22 mouse cellular contexts compared by ENCODE assay signal in the genomic region with DNA sequence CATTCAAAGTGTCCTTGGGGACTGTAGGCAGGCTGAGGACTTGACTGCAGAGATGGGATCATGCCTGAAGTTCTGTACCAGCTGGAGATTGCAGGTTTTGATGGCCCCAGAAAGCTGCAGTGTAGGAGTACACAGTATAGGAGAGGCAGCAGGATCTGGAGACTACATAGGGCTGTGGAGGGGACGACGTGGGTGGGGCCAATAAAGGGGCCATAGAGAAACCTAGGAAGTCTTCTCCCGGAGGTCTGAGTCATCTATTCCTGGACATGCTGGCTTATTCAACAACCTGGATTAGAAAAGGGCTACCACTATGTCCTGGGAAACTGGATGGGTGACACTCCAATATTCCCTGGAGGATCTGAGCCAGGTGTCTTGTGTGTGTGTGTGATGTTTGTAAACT. TPM values are rescaled to one million over a fixed set of nuclear protein-coding genes. Genes with fewer than 3 reads are reported as not detected.
DNase-seq lines count a peak whose midpoint lies in the region; ATAC-seq and TF ChIP-seq lines count a peak whose summit lies in the region.
"Had no signal": no experiment of that assay in that cellular context is flagged by ENCODE, and none has a peak within 500 bp of the region (broad histone marks: within the 10 kb centered on the region; RNA-seq: fewer than 3 reads in every experiment).

No protein-coding gene starts in this region.

- no peak for ATAC-seq in limb, embryonic 14.5 days (ENCODE audit: low FRiP score, low read depth)
- no peak for ATAC-seq in midbrain, embryonic 11.5 days (ENCODE audit: low FRiP score)
- no peak for ATAC-seq in midbrain, embryonic 13.5 days
- ATAC-seq: activated CD4-positive, CD25-positive, alpha-beta regulatory T cell, adult 4 months; forebrain, embryonic 14.5 days; forebrain, postnatal 0 days; inflammation-experienced regulatory T-cells, adult 6 months had no signal

- H3K9ac ChIP-seq in limb, embryonic 14.5 days (ENCODE audit: low read depth, low read length, severe bottlenecking): 0 out of 2 replicates have a peak overlapping the region, but pooled peaks have one; percentile 28
- H3K9ac ChIP-seq in midbrain, embryonic 11.5 days (ENCODE audit: low read length): no peak overlapping the region
- no peak overlapping the region for H3K9ac ChIP-seq in midbrain, embryonic 13.5 days (replicated peaks)
- H3K9ac ChIP-seq: embryonic facial prominence, embryonic 12.5 days; embryonic facial prominence, embryonic 15.5 days; forebrain, postnatal 0 days; heart, embryonic 12.5 days; hindbrain, embryonic 14.5 days had no signal

- peaks cover 9% of the 10 kb centered on the region; the same call in 1 of the 2 replicates for H3K4me1 ChIP-seq in limb, embryonic 14.5 days (ENCODE audit: control insufficient read depth, insufficient read depth, low read length)
- H3K4me1 ChIP-seq in limb, embryonic 10.5 days: peaks cover 20% of the 10 kb centered on the region
- H3K4me1 ChIP-seq in midbrain, embryonic 11.5 days (ENCODE audit: control insufficient read depth, insufficient read depth, low read length): peaks cover 5% of the 10 kb centered on the region; the same call in 1 of the 2 replicates
- peaks cover 22% of the 10 kb centered on the region for H3K4me1 ChIP-seq in midbrain, embryonic 13.5 days (replicated peaks)

- H3K4me2 ChIP-seq in limb, embryonic 14.5 days (replicated peaks; ENCODE audit: low read depth, low read length, severe bottlenecking): no peak overlapping the region
- no peak overlapping the region for H3K4me2 ChIP-seq in midbrain, embryonic 11.5 days
- no peak overlapping the region for H3K4me2 ChIP-seq in midbrain, embryonic 13.5 days (replicated peaks)
- H3K4me2 ChIP-seq: embryonic facial prominence, embryonic 12.5 days; embryonic facial prominence, embryonic 15.5 days; heart, embryonic 12.5 days; hindbrain, embryonic 14.5 days had no signal

- no peaks in the 10 kb centered on the region for H3K9me3 ChIP-seq in limb, embryonic 14.5 days (ENCODE audit: control insufficient read depth, low read length)
- H3K9me3 ChIP-seq in limb, embryonic 10.5 days (replicated peaks): no peaks in the 10 kb centered on the region
- no peaks in the 10 kb centered on the region for H3K9me3 ChIP-seq in midbrain, embryonic 11.5 days (ENCODE audit: control insufficient read depth, low read length)
- H3K9me3 ChIP-seq in midbrain, embryonic 13.5 days: no peaks in the 10 kb centered on the region
- H3K9me3 ChIP-seq: embryonic facial prominence, embryonic 12.5 days; embryonic facial prominence, embryonic 15.5 days; heart, embryonic 12.5 days had no signal

- peaks cover 30% of the 10 kb centered on the region for H3K27me3 ChIP-seq in limb, embryonic 14.5 days (ENCODE audit: control insufficient read depth, insufficient read depth, low read length)
- H3K27me3 ChIP-seq in limb, embryonic 10.5 days (ENCODE audit: low read depth, poor library complexity, severe bottlenecking): peaks cover 42% of the 10 kb centered on the region
- peaks cover 28% of the 10 kb centered on the region for H3K27me3 ChIP-seq in midbrain, embryonic 11.5 days (ENCODE audit: control insufficient read depth, insufficient read depth, low read length)
- H3K27me3 ChIP-seq in midbrain, embryonic 13.5 days: peaks cover 35% of the 10 kb centered on the region

- peak; percentile 64 for DNase-seq in cerebellum, adult 11-12 months
- no peak for DNase-seq in cerebellum, postnatal 10 days
- no peak for DNase-seq in limb, embryonic 14.5 days (ENCODE audit: low spot score)
- DNase-seq in limb, embryonic 10.5 days (ENCODE audit: low spot score): no peak
- DNase-seq in midbrain, embryonic 11.5 days (ENCODE audit: low spot score, missing footprints): peak; percentile 72
- DNase-seq: adrenal gland, adult 8-10 months; forebrain, postnatal 0 days; gastrocnemius, adult 2 months; gastrocnemius, postnatal 14 days; heart, adult 18-20 months; heart, postnatal 14 days; heart, postnatal 4 days had no signal

- H3K36me3 ChIP-seq in limb, embryonic 14.5 days (ENCODE audit: control insufficient read depth, insufficient read depth, low read length): peaks cover 28% of the 10 kb centered on the region
- peaks cover 36% of the 10 kb centered on the region for H3K36me3 ChIP-seq in limb, embryonic 10.5 days
- H3K36me3 ChIP-seq in midbrain, embryonic 11.5 days (ENCODE audit: control insufficient read depth, insufficient read depth, low read length): no peaks in the 10 kb centered on the region; the same call in 1 of the 2 replicates
- H3K36me3 ChIP-seq in midbrain, embryonic 13.5 days: peaks cover 31% of the 10 kb centered on the region

- TF ChIP-seq POLR2A in limb, embryonic 14.5 days (IDR thresholded peaks at IDR 0.05; ENCODE audit: borderline replicate concordance, extremely low read depth, insufficient read depth, insufficient read length): no peak

- H3K4me3 ChIP-seq in limb, embryonic 14.5 days (replicated peaks; ENCODE audit: low read length): no peak overlapping the region
- no peak overlapping the region for H3K4me3 ChIP-seq in limb, embryonic 10.5 days
- no peak overlapping the region for H3K4me3 ChIP-seq in midbrain, embryonic 11.5 days (ENCODE audit: low read depth, low read length)
- H3K4me3 ChIP-seq in midbrain, embryonic 13.5 days (replicated peaks): no peak overlapping the region
- H3K4me3 ChIP-seq: embryonic facial prominence, embryonic 12.5 days; embryonic facial prominence, embryonic 15.5 days; gastrocnemius, adult 2 months; heart, embryonic 12.5 days had no signal

- no peak overlapping the region for H3K27ac ChIP-seq in limb, embryonic 14.5 days (replicated peaks; ENCODE audit: low read depth, low read length)
- no peak overlapping the region for H3K27ac ChIP-seq in limb, embryonic 10.5 days
- H3K27ac ChIP-seq in midbrain, embryonic 11.5 days (ENCODE audit: low read depth, low read length): no peak overlapping the region
- H3K27ac ChIP-seq in midbrain, embryonic 13.5 days: no peak overlapping the region
- H3K27ac ChIP-seq: embryonic facial prominence, embryonic 12.5 days; embryonic facial prominence, embryonic 15.5 days; gastrocnemius, adult 2 months had no signal

- 44% methylated on average over 3 of the region's 3 CpGs for WGBS in limb, embryonic 14.5 days
- 60% methylated on average over 3 of the region's 3 CpGs for WGBS in limb, embryonic 10.5 days
- 73% methylated on average over 3 of the region's 3 CpGs for WGBS in midbrain, embryonic 11.5 days
- WGBS in midbrain, embryonic 13.5 days: 80% methylated on average over 3 of the region's 3 CpGs

RNA-seq across cellular contexts. Expression of gene A930017K11Rik, which starts 3.4 kb away (rescaled TPM):
- 0.25 and 0.26 TPM in 2 replicates for polyA plus RNA-seq in limb, embryonic 14.5 days (2012; rRNA removed)
- 0.23 and 0.35 TPM in 2 replicates for polyA plus RNA-seq in limb, embryonic 14.5 days (2014; fragmentation: Nextera tagmentation; extraction: Ambion mirVana)
- polyA plus RNA-seq in limb, embryonic 10.5 days (2016; fragmentation: Nextera tagmentation; extraction: Ambion mirVana): 0.08 and 0.20 TPM in 2 replicates
- not detected in 2 replicates for polyA plus RNA-seq in midbrain, embryonic 11.5 days (2014; fragmentation: Nextera tagmentation; extraction: Ambion mirVana)
- 0.48 and 0.62 TPM in 2 replicates for polyA plus RNA-seq in midbrain, embryonic 13.5 days (2015; fragmentation: Nextera tagmentation; extraction: Ambion mirVana)
- polyA plus RNA-seq: activated CD4-positive, CD25-positive, alpha-beta regulatory T cell, adult 4 months; forebrain, embryonic 11.5 days; heart, embryonic 16.5 days; inflammation-experienced regulatory T-cells, adult 6 months had no signal

RNA-seq across cellular contexts. Expression of gene Nhlrc4, which starts 11.0 kb away (rescaled TPM):
- polyA plus RNA-seq in limb, embryonic 14.5 days (2012; rRNA removed): 0.10 TPM in 2 replicates
- polyA plus RNA-seq in limb, embryonic 14.5 days (2014; fragmentation: Nextera tagmentation; extraction: Ambion mirVana): not detected in 2 replicates
- polyA plus RNA-seq in limb, embryonic 10.5 days (2016; fragmentation: Nextera tagmentation; extraction: Ambion mirVana): 0.10 and 0.18 TPM in 2 replicates
- 0.37 TPM in 1 of 2 replicates, not detected in the other for polyA plus RNA-seq in midbrain, embryonic 11.5 days (2014; fragmentation: Nextera tagmentation; extraction: Ambion mirVana)
- 0.12 TPM in 1 of 2 replicates, not detected in the other for polyA plus RNA-seq in midbrain, embryonic 13.5 days (2015; fragmentation: Nextera tagmentation; extraction: Ambion mirVana)
- polyA plus RNA-seq: activated CD4-positive, CD25-positive, alpha-beta regulatory T cell, adult 4 months; forebrain, embryonic 14.5 days; hindbrain, embryonic 14.5 days; inflammation-experienced regulatory T-cells, adult 6 months had no signal

RNA-seq across cellular contexts. Expression of gene Pigq, which starts 11.0 kb away (rescaled TPM):
- polyA plus RNA-seq in limb, embryonic 14.5 days (2012; rRNA removed): 95.4 and 141 TPM in 2 replicates
- 48.7 and 48.8 TPM in 2 replicates for polyA plus RNA-seq in limb, embryonic 14.5 days (2014; fragmentation: Nextera tagmentation; extraction: Ambion mirVana)
- polyA plus RNA-seq in limb, embryonic 10.5 days (2016; fragmentation: Nextera tagmentation; extraction: Ambion mirVana): 65.2 and 72.1 TPM in 2 replicates
- polyA plus RNA-seq in midbrain, embryonic 11.5 days (2014; fragmentation: Nextera tagmentation; extraction: Ambion mirVana): 47.2 and 50.9 TPM in 2 replicates
- polyA plus RNA-seq in midbrain, embryonic 13.5 days (2015; fragmentation: Nextera tagmentation; extraction: Ambion mirVana): 56.9 and 58.0 TPM in 2 replicates

RNA-seq across cellular contexts. Expression of gene Capn15, which starts 29.9 kb away (rescaled TPM):
- 50.1 and 70.4 TPM in 2 replicates for polyA plus RNA-seq in limb, embryonic 14.5 days (2012; rRNA removed)
- 31.0 and 31.2 TPM in 2 replicates for polyA plus RNA-seq in limb, embryonic 14.5 days (2014; fragmentation: Nextera tagmentation; extraction: Ambion mirVana)
- polyA plus RNA-seq in limb, embryonic 10.5 days (2016; fragmentation: Nextera tagmentation; extraction: Ambion mirVana): 38.7 and 38.9 TPM in 2 replicates
- polyA plus RNA-seq in midbrain, embryonic 11.5 days (2014; fragmentation: Nextera tagmentation; extraction: Ambion mirVana): 19.0 and 21.5 TPM in 2 replicates
- 19.1 and 21.1 TPM in 2 replicates for polyA plus RNA-seq in midbrain, embryonic 13.5 days (2015; fragmentation: Nextera tagmentation; extraction: Ambion mirVana)

RNA-seq across cellular contexts. Expression of gene Rab40c, which starts 36.2 kb away (rescaled TPM):
- 53.3 and 73.6 TPM in 2 replicates for polyA plus RNA-seq in limb, embryonic 14.5 days (2012; rRNA removed)
- polyA plus RNA-seq in limb, embryonic 14.5 days (2014; fragmentation: Nextera tagmentation; extraction: Ambion mirVana): 20.8 and 23.2 TPM in 2 replicates
- polyA plus RNA-seq in limb, embryonic 10.5 days (2016; fragmentation: Nextera tagmentation; extraction: Ambion mirVana): 37.5 and 37.9 TPM in 2 replicates
- polyA plus RNA-seq in midbrain, embryonic 11.5 days (2014; fragmentation: Nextera tagmentation; extraction: Ambion mirVana): 15.0 and 15.9 TPM in 2 replicates
- 44.3 and 47.1 TPM in 2 replicates for polyA plus RNA-seq in midbrain, embryonic 13.5 days (2015; fragmentation: Nextera tagmentation; extraction: Ambion mirVana)

Comparison
In these comparisons a context has a peak if more than half of its experiments do, and no peak if none do; other contexts are left out.
1. DNase-seq: peak in cerebellum, adult 11-12 months (single experiment) and midbrain, embryonic 11.5 days (single experiment); none in cerebellum, postnatal 10 days (0 of 2), limb, embryonic 14.5 days (single experiment) and limb, embryonic 10.5 days (single experiment).